Mouse (Mus musculus) forebrain, embryonic 10.5 days (tissue): ENCODE data around the gene Celsr1. TPM values are rescaled to one million over a fixed set of nuclear protein-coding genes. Genes with fewer than 3 reads are reported as not detected.

Experiments used
- DNase-seq: peaks from one replicate; pipeline ENCODE4 v3.0.0-alpha.2; 2017; ENCODE audit warnings: low spot score; ENCODE audit errors: extremely low spot score
- H3K27ac ChIP-seq: fragments of 300-500 bp; sonication (generic); 2 replicates; pipeline ENCODE4 v1.5.1; 2016; ENCODE audit warnings: mild to moderate bottlenecking
- H3K27me3 ChIP-seq: fragments of 300-500 bp; sonication (generic); 2 replicates; pipeline ENCODE4 v1.6.1; 2016; ENCODE audit warnings: mild to moderate bottlenecking; ENCODE audit not compliant: poor library complexity, severe bottlenecking
- H3K36me3 ChIP-seq: fragments of 300-500 bp; sonication (generic); replicated peaks from 2 replicates; pipeline ENCODE4 v1.6.1; 2016; ENCODE audit warnings: mild to moderate bottlenecking, moderate library complexity
- H3K4me1 ChIP-seq: fragments of 300-500 bp; sonication (generic); 2 replicates; pipeline ENCODE4 v1.6.1; 2016
- H3K4me3 ChIP-seq: fragments of 300-500 bp; sonication (generic); 2 replicates; pipeline ENCODE4 v1.5.1; 2016; ENCODE audit warnings: mild to moderate bottlenecking, moderate library complexity
- H3K9me3 ChIP-seq: fragments of 300-500 bp; sonication (generic); 2 replicates; pipeline ENCODE4 v1.6.1; 2016; ENCODE audit warnings: mild to moderate bottlenecking, moderate library complexity
- WGBS: fragments of 180-500 bp; shearing (Covaris S2); methylation state at CpG from one replicate; pipeline ENCODE4 v1.1.7; 2016; 5-methylcytosine and 5-hydroxymethylcytosine counted together
- polyA plus RNA-seq: library from polyadenylated mRNA; unstranded; fragments of >200 nt; fragmentation: Nextera tagmentation; extraction: Ambion mirVana; gene quantifications from 2 replicates; pipeline ENCODE4 v1.2.1, GENCODE M21; 2016

Gene Celsr1
- polyA plus RNA-seq, 1 experiment from 2014 or later = 2.6 TPM

- Histone ChIP-seq H3K4me1 (peaks cover 38% of the 10 kb centered on the region), H3K36me3 (no peaks in the 10 kb centered on the region)
- 93% methylated on average over 16 of the region's 16 CpGs for WGBS
These were observed 40.8 kb upstream of the Celsr1 start for GRCm38 (mm10) chr15:86074171-86074937.

GRCm38 (mm10) chr15:86071166-86071565, 37.6 kb upstream of the Celsr1 start:
- Histone ChIP-seq H3K36me3 (no peaks in the 10 kb centered on the region), H3K9me3 (no peaks in the 10 kb centered on the region), H3K27me3 (no peaks in the 10 kb centered on the region), H3K27ac (0 out of 2 replicates have a peak overlapping the region, but pooled peaks have one; percentile 15), H3K4me3 (no peak overlapping the region), H3K4me1 (peaks cover 47% of the 10 kb centered on the region)
- DNase-seq = no peak
- 52% methylated on average over 1 of the region's 1 CpGs for WGBS

More at GRCm38 (mm10) chr15:86074171-86074937, 40.8 kb upstream of the Celsr1 start:
- Histone ChIP-seq H3K4me3 (no peak overlapping the region), H3K27ac (no peak overlapping the region), H3K27me3 (no peaks in the 10 kb centered on the region), H3K9me3 (no peaks in the 10 kb centered on the region)
- no peak for DNase-seq

GRCm38 (mm10) chr15:86070368-86070767, 36.8 kb upstream of the Celsr1 start:
- no peak overlapping the region for H3K4me3 ChIP-seq
- H3K27ac ChIP-seq = peak overlapping the region; percentile 40
- peaks cover 42% of the 10 kb centered on the region for H3K4me1 ChIP-seq
- H3K36me3 ChIP-seq = peaks cover 5% of the 10 kb centered on the region
- no peak for DNase-seq
- H3K9me3 ChIP-seq = peaks cover 5% of the 10 kb centered on the region; the same call in 1 of the 2 replicates
- no peaks in the 10 kb centered on the region for H3K27me3 ChIP-seq
- WGBS = 57% methylated on average over 11 of the region's 11 CpGs

- Histone ChIP-seq H3K4me3 (no peak overlapping the region), H3K9me3 (peaks cover 5% of the 10 kb centered on the region; the same call in 1 of the 2 replicates), H3K36me3 (peaks cover 11% of the 10 kb centered on the region), H3K4me1 (peaks cover 42% of the 10 kb centered on the region), H3K27me3 (no peaks in the 10 kb centered on the region), H3K27ac (0 out of 2 replicates have a peak overlapping the region, but pooled peaks have one; percentile 44)
- DNase-seq = no peak
- WGBS = 81% methylated on average over 10 of the region's 10 CpGs
These were observed 35.6 kb upstream of the Celsr1 start for GRCm38 (mm10) chr15:86069011-86069791.

- no peaks in the 10 kb centered on the region for H3K27me3 ChIP-seq
- DNase-seq = no peak
- H3K9me3 ChIP-seq = peaks cover 5% of the 10 kb centered on the region; the same call in 1 of the 2 replicates
- peaks cover 13% of the 10 kb centered on the region for H3K36me3 ChIP-seq
- H3K27ac ChIP-seq = 0 out of 2 replicates have a peak overlapping the region, but pooled peaks have one; percentile 21
- H3K4me1 ChIP-seq = peaks cover 42% of the 10 kb centered on the region
- 92% methylated on average over 4 of the region's 4 CpGs for WGBS
- no peak overlapping the region for H3K4me3 ChIP-seq
These were observed 34.4 kb upstream of the Celsr1 start for GRCm38 (mm10) chr15:86067941-86068495.

- WGBS = 78% methylated on average over 6 of the region's 6 CpGs
These were observed 34.0 kb upstream of the Celsr1 start for GRCm38 (mm10) chr15:86067581-86067910.

GRCm38 (mm10) chr15:86066836-86067580, 33.4 kb upstream of the Celsr1 start:
- no peak overlapping the region for H3K4me3 ChIP-seq
- H3K9me3 ChIP-seq = peaks cover 5% of the 10 kb centered on the region; the same call in 1 of the 2 replicates
- WGBS = 80% methylated on average over 14 of the region's 14 CpGs
- DNase-seq = no peak
- H3K27ac ChIP-seq = no peak overlapping the region
- H3K27me3 ChIP-seq = no peaks in the 10 kb centered on the region
- H3K36me3 ChIP-seq = peaks cover 17% of the 10 kb centered on the region
- H3K4me1 ChIP-seq = peaks cover 45% of the 10 kb centered on the region

More at GRCm38 (mm10) chr15:86067581-86067910, 34.0 kb upstream of the Celsr1 start:
- no peak overlapping the region for H3K4me3 ChIP-seq
- H3K27ac ChIP-seq = 0 out of 2 replicates have a peak overlapping the region, but pooled peaks have one; percentile 21
- no peak for DNase-seq
- peaks cover 17% of the 10 kb centered on the region for H3K36me3 ChIP-seq
- H3K9me3 ChIP-seq = peaks cover 5% of the 10 kb centered on the region; the same call in 1 of the 2 replicates
- peaks cover 45% of the 10 kb centered on the region for H3K4me1 ChIP-seq
- no peaks in the 10 kb centered on the region for H3K27me3 ChIP-seq

GRCm38 (mm10) chr15:86065367-86065766, 31.8 kb upstream of the Celsr1 start:
- no peak for DNase-seq
- peaks cover 5% of the 10 kb centered on the region; the same call in 1 of the 2 replicates for H3K9me3 ChIP-seq
- peaks cover 51% of the 10 kb centered on the region for H3K4me1 ChIP-seq
- no peak overlapping the region for H3K4me3 ChIP-seq
- WGBS = 90% methylated on average over 4 of the region's 4 CpGs
- peaks cover 25% of the 10 kb centered on the region for H3K36me3 ChIP-seq
- no peak overlapping the region for H3K27ac ChIP-seq
- no peaks in the 10 kb centered on the region; the same call in 1 of the 2 replicates for H3K27me3 ChIP-seq

GRCm38 (mm10) chr15:86064850-86065229, 31.3 kb upstream of the Celsr1 start:
- Histone ChIP-seq H3K36me3 (peaks cover 25% of the 10 kb centered on the region), H3K27me3 (no peaks in the 10 kb centered on the region; the same call in 1 of the 2 replicates), H3K4me1 (peaks cover 51% of the 10 kb centered on the region), H3K9me3 (peaks cover 5% of the 10 kb centered on the region; the same call in 1 of the 2 replicates), H3K27ac (no peak overlapping the region), H3K4me3 (no peak overlapping the region)
- WGBS = 92% methylated on average over 3 of the region's 3 CpGs
- DNase-seq = no peak

GRCm38 (mm10) chr15:86064191-86064849, 30.7 kb upstream of the Celsr1 start:
- no peak for DNase-seq
- 94% methylated on average over 8 of the region's 8 CpGs for WGBS

GRCm38 (mm10) chr15:86061848-86062481, 28.4 kb upstream of the Celsr1 start:
- WGBS = 75% methylated on average over 6 of the region's 6 CpGs
- Histone ChIP-seq H3K27ac (no peak overlapping the region), H3K27me3 (peaks cover 8% of the 10 kb centered on the region), H3K36me3 (peaks cover 25% of the 10 kb centered on the region), H3K4me3 (no peak overlapping the region), H3K9me3 (peaks cover 5% of the 10 kb centered on the region; the same call in 1 of the 2 replicates), H3K4me1 (peaks cover 52% of the 10 kb centered on the region)
- DNase-seq = no peak

More at GRCm38 (mm10) chr15:86064191-86064849, 30.7 kb upstream of the Celsr1 start:
- Histone ChIP-seq H3K27ac (no peak overlapping the region), H3K4me3 (no peak overlapping the region), H3K27me3 (no peaks in the 10 kb centered on the region; the same call in 1 of the 2 replicates), H3K36me3 (peaks cover 25% of the 10 kb centered on the region), H3K9me3 (peaks cover 5% of the 10 kb centered on the region; the same call in 1 of the 2 replicates), H3K4me1 (peaks cover 51% of the 10 kb centered on the region)
